In the genomic region with DNA sequence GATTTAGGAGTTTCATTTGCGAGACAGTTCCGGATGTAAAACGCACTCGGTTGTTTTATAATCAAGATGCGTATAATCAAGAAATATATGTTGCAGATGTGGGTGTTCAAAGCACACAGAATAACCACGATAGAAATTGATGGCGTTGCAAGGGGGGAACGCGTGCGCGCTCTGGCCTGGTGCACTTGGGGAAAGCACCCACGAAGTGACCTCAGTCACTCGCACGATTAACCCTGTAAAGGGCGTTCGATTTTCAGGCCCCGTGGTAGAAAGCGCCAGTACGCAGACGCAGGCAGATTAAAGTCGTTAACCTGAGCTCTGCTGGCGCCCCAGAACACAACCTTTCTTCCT, we compare ENCODE assay signal across 29 mouse cellular contexts. TPM values are rescaled to one million over a fixed set of nuclear protein-coding genes. Genes with fewer than 3 reads are reported as not detected.
A peak's percentile ranks its signal among the peaks of the same experiment; 100 is the strongest.
DNase-seq lines count a peak whose midpoint lies in the region; ATAC-seq and TF ChIP-seq lines count a peak whose summit lies in the region.
"Had no signal": no experiment of that assay in that cellular context is flagged by ENCODE, and none has a peak within 500 bp of the region (broad histone marks: within the 10 kb centered on the region; RNA-seq: fewer than 3 reads in every experiment).

No protein-coding gene starts in this region.

- H3K27ac ChIP-seq in kidney, embryonic 14.5 days (ENCODE audit: low read depth, low read length), result peak overlapping the region; percentile 67; the same call in 1 of the 2 replicates
- no peak overlapping the region for H3K27ac ChIP-seq in ES-E14 (ENCODE audit: insufficient read depth, low read depth, low read length, poor library complexity, severe bottlenecking)
- peak overlapping the region; percentile 89; the same call in 1 of the 2 replicates for H3K27ac ChIP-seq in embryonic facial prominence, embryonic 12.5 days
- H3K27ac ChIP-seq in limb, embryonic 11.5 days (replicated peaks; ENCODE audit: low read depth, low read length), result no peak overlapping the region; the same call in 1 of the 2 replicates
- H3K27ac ChIP-seq: forebrain, embryonic 15.5 days; gastrocnemius, adult 2 months; heart, adult 2 months; limb, embryonic 15.5 days; liver, embryonic 13.5 days; midbrain, embryonic 15.5 days had no signal

- in situ Hi-C loops in ES-E14 (cut with MboI; ENCODE audit: low sequenced_read_pairs in 2 of 2, unreplicated experiment in 2 of 2), result loop anchor here in 1 of 2 experiments (25.0 kb wide), 2 partner anchors 401 to 901 kb away; no protein-coding TSS in a partner anchor

- 17% methylated on average over 22 of the region's 22 CpGs for WGBS in kidney, embryonic 14.5 days
- 6% methylated on average over 22 of the region's 22 CpGs for WGBS in embryonic facial prominence, embryonic 12.5 days
- 8% methylated on average over 22 of the region's 22 CpGs for WGBS in limb, embryonic 11.5 days

- H3K9ac ChIP-seq in kidney, embryonic 14.5 days (ENCODE audit: low read depth, low read length), result no peak overlapping the region
- H3K9ac ChIP-seq in ES-E14 (ENCODE audit: insufficient read depth, low read depth, low read length, poor library complexity, severe bottlenecking), result peak overlapping the region; percentile 7; the same call in 1 of the 2 replicates
- H3K9ac ChIP-seq in embryonic facial prominence, embryonic 12.5 days, result no peak overlapping the region
- no peak overlapping the region for H3K9ac ChIP-seq in limb, embryonic 11.5 days (ENCODE audit: low read length)
- H3K9ac ChIP-seq: forebrain, embryonic 15.5 days; limb, embryonic 15.5 days; liver, embryonic 13.5 days; midbrain, embryonic 15.5 days had no signal

- H3K4me2 ChIP-seq in kidney, embryonic 14.5 days (replicated peaks; ENCODE audit: low read depth, low read length), result no peak overlapping the region
- peak overlapping the region; percentile 52 for H3K4me2 ChIP-seq in embryonic facial prominence, embryonic 12.5 days (replicated peaks)
- no peak overlapping the region for H3K4me2 ChIP-seq in limb, embryonic 11.5 days (ENCODE audit: low read depth, severe bottlenecking)
- H3K4me2 ChIP-seq: forebrain, embryonic 15.5 days; midbrain, embryonic 15.5 days had no signal

- H3K4me1 ChIP-seq in kidney, embryonic 14.5 days (ENCODE audit: control insufficient read depth, insufficient read depth, low read length), result peaks cover 10% of the 10 kb centered on the region
- peaks cover 0 to 12% of the 10 kb centered on the region in 2 experiments; a peak in 2 of 4 replicates for H3K4me1 ChIP-seq in ES-E14 (ENCODE audit: control insufficient read depth in 2 of 2, insufficient read depth in 2 of 2, low read length in 2 of 2, poor library complexity in 1 of 2)
- H3K4me1 ChIP-seq in embryonic facial prominence, embryonic 12.5 days, result peaks cover 36% of the 10 kb centered on the region
- H3K4me1 ChIP-seq in limb, embryonic 11.5 days (ENCODE audit: control insufficient read depth, insufficient read depth, low read length), result peaks cover 28% of the 10 kb centered on the region
- H3K4me1 ChIP-seq: forebrain, embryonic 15.5 days; liver, embryonic 13.5 days had no signal

- ATAC-seq in kidney, embryonic 14.5 days (ENCODE audit: low FRiP score, low TSS enrichment), result no peak
- ATAC-seq in embryonic facial prominence, embryonic 12.5 days (ENCODE audit: insufficient number of reproducible peaks, insufficient read depth, low FRiP score, low TSS enrichment), result no peak
- no peak for ATAC-seq in limb, embryonic 11.5 days (ENCODE audit: insufficient number of reproducible peaks, low FRiP score, low TSS enrichment, low read depth)
- ATAC-seq: CD4-positive, CD25-positive, alpha-beta regulatory T cell, adult 4 months; forebrain, embryonic 15.5 days; hindbrain, embryonic 16.5 days; midbrain, embryonic 15.5 days had no signal

- H3K9me3 ChIP-seq in kidney, embryonic 14.5 days (ENCODE audit: control insufficient read depth, low read length), result no peaks in the 10 kb centered on the region
- no peaks in the 10 kb centered on the region for H3K9me3 ChIP-seq in ES-E14 (ENCODE audit: control insufficient read depth, insufficient read depth, low read depth, low read length)
- no peaks in the 10 kb centered on the region for H3K9me3 ChIP-seq in embryonic facial prominence, embryonic 12.5 days
- no peaks in the 10 kb centered on the region for H3K9me3 ChIP-seq in limb, embryonic 11.5 days (ENCODE audit: control insufficient read depth, low read length)
- H3K9me3 ChIP-seq: forebrain, embryonic 15.5 days; heart, embryonic 12.5 days; limb, embryonic 15.5 days; liver, embryonic 13.5 days; midbrain, embryonic 15.5 days had no signal

- H3K27me3 ChIP-seq in kidney, embryonic 14.5 days (ENCODE audit: control insufficient read depth, insufficient read depth, low read length), result peaks cover 71% of the 10 kb centered on the region
- peaks cover 54% of the 10 kb centered on the region for H3K27me3 ChIP-seq in embryonic facial prominence, embryonic 12.5 days
- peaks cover 56% of the 10 kb centered on the region for H3K27me3 ChIP-seq in limb, embryonic 11.5 days (ENCODE audit: control insufficient read depth, insufficient read depth, low read length)

- peaks cover 6% of the 10 kb centered on the region; the same call in 1 of the 2 replicates for H3K36me3 ChIP-seq in kidney, embryonic 14.5 days (ENCODE audit: control insufficient read depth, insufficient read depth, low read length)
- H3K36me3 ChIP-seq in ES-E14 (ENCODE audit: control insufficient read depth, insufficient read depth, low read length, poor library complexity, severe bottlenecking), result peaks cover 4% of the 10 kb centered on the region
- H3K36me3 ChIP-seq in embryonic facial prominence, embryonic 12.5 days, result no peaks in the 10 kb centered on the region
- H3K36me3 ChIP-seq in limb, embryonic 11.5 days (ENCODE audit: control insufficient read depth, insufficient read depth, low read length), result no peaks in the 10 kb centered on the region
- H3K36me3 ChIP-seq: forebrain, embryonic 15.5 days; heart, embryonic 12.5 days; limb, embryonic 15.5 days; liver, embryonic 13.5 days; midbrain, embryonic 15.5 days had no signal

- H3K4me3 ChIP-seq in kidney, embryonic 14.5 days (ENCODE audit: low read length), result no peak overlapping the region
- no peak overlapping the region for H3K4me3 ChIP-seq in ES-E14 (ENCODE audit: insufficient read depth in 1 of 2, low read depth in 1 of 2, low read length in 2 of 2, poor library complexity in 1 of 2, severe bottlenecking in 1 of 2)
- H3K4me3 ChIP-seq in embryonic facial prominence, embryonic 12.5 days, result no peak overlapping the region
- no peak overlapping the region for H3K4me3 ChIP-seq in limb, embryonic 11.5 days (ENCODE audit: low read depth, low read length)
- H3K4me3 ChIP-seq: forebrain, embryonic 15.5 days; gastrocnemius, adult 2 months; heart, adult 2 months; liver, embryonic 13.5 days; midbrain, embryonic 15.5 days had no signal

- no peak for DNase-seq in kidney, adult 18-20 months
- no peak for DNase-seq in ES-E14 (ENCODE audit: low read depth, low spot score)
- DNase-seq in limb, embryonic 11.5 days (ENCODE audit: low spot score), result peak; percentile 45
- DNase-seq in spleen, postnatal 10 days (ENCODE audit: low spot score in 2 of 2), result no peak
- DNase-seq in layer of hippocampus, adult 11-12 months (ENCODE audit: low spot score), result no peak
- DNase-seq: adrenal gland, postnatal 10 days; cerebellum, adult 11 months; cerebellum, adult 9-10 months; cerebellum, postnatal 36 days; gastrocnemius, adult 2 months; gastrocnemius, postnatal 36 days; heart, adult 2 months; kidney, adult 2 months; kidney, postnatal 36 days; liver, embryonic 13.5 days; lung, adult 18-20 months; lung, postnatal 14 days; right cerebral cortex, postnatal 25 days; thymus, postnatal 36 days had no signal

TF ChIP-seq in ES-E14, 5 proteins besides CTCF, POLR2A, EP300 and RAD21:
- TF ChIP-seq ZC3H11A (IDR thresholded peaks at IDR 0.05; ENCODE audit: borderline replicate concordance, low read depth, low read length), result no peak
- no peak for TF ChIP-seq HCFC1 (IDR thresholded peaks at IDR 0.05; ENCODE audit: borderline replicate concordance, insufficient read depth, low read length)
- no peak for TF ChIP-seq MAFK (IDR thresholded peaks at IDR 0.05; ENCODE audit: insufficient read depth, low read depth, low read length)
- TF ChIP-seq CHD2 (IDR thresholded peaks at IDR 0.05; ENCODE audit: low read depth, low read length), result no peak
- TF ChIP-seq ZNF384 (IDR thresholded peaks at IDR 0.05; ENCODE audit: low read depth, low read length), result no peak

RNA-seq across cellular contexts. Expression of a gene that starts 17.4 kb away (rescaled TPM):
- polyA plus RNA-seq in kidney, embryonic 14.5 days (2014; fragmentation: Nextera tagmentation; extraction: Ambion mirVana), result 31.7 and 53.3 TPM in 2 replicates
- 30.5 and 47.9 TPM in 2 replicates for total RNA-seq in ES-E14 (2012; rRNA removed)
- polyA plus RNA-seq in embryonic facial prominence, embryonic 12.5 days (2016; fragmentation: Nextera tagmentation; extraction: Ambion mirVana), result 59.5 and 65.3 TPM in 2 replicates
- 42.6 and 52.2 TPM in 2 replicates for polyA plus RNA-seq in limb, embryonic 11.5 days (2014; fragmentation: Nextera tagmentation; extraction: Ambion mirVana)
- total RNA-seq: hematopoietic stem cell, adult 5-6 weeks; neutrophil, adult 5-6 weeks had no signal

Comparison
In these comparisons a context has a peak if more than half of its experiments do, and no peak if none do; other contexts are left out.
1. H3K27ac ChIP-seq: peak in kidney, embryonic 14.5 days (single experiment) and embryonic facial prominence, embryonic 12.5 days (single experiment); none in ES-E14 (single experiment) and limb, embryonic 11.5 days (single experiment).